Mouse (Mus musculus): ENCODE results near the gene 2310007B03Rik.

The 2310007B03Rik gene

GRCm38 (mm10) chr1:93159566-93160500 is 915 bp downstream of the 2310007B03Rik start:
- DNase-seq (ENCODE audit: low spot score): no peak

DNA sequence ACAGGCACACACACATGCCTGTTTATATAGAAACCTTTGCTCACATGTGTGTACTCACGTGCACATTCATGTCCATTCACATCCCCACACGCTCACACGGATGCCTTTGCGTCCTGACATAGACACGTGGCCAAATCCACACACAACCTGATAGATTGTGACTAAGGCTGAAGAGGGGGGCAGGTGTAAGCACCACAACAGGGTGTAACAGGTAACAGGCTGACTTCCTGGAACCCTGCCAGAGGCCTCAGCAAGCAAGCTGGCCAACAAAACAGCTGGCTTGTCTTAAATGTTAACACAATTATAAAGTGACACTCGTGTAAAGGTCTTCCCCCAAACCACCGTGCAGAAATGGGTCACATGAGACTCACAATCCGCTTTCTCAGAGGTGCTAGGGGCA is 1.8 kb downstream of the 2310007B03Rik start:
- no peak for DNase-seq (ENCODE audit: low spot score)

- no peak for DNase-seq (ENCODE audit: low spot score)
Measured at GRCm38 (mm10) chr1:93157566-93157965, 3.2 kb downstream of the 2310007B03Rik start.

DNA sequence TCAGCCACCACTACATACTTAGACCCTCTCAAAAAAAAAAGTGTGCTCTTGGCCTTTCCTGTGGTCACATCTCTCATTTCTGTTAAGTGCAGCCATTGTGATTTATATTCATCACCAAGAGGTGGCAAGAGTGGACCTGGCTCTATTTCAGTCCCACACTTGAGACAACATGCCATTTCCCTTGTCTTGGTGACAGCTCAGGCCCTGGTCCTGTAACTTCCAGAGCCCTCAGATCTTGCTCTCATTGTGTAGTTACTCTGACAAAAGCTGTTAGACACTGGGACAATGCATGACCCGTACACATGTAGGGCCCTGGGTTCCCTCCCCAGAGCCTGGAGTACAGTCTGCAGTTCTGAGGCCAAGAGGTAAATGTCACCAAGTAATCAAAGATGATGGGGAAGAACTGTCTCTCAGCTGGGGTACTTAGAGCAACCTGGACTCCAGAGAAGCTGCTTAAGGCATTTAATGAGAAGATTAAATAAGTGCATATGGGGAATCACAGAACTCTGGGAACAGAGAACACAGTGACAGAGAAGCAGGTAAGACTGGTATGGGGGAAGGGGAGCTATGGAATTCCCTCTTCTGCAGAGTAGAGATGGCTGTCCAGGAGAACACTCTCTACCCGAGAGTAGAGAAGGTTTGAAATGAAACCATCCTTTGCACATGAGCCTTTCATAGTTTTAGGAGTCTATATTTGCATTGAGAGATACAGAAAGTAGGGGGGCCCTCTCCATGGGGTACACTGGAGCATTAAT is 9.7 kb downstream of the 2310007B03Rik start:
- no peak for DNase-seq (ENCODE audit: low spot score)

- DNase-seq (ENCODE audit: low spot score): no peak
Measured at GRCm38 (mm10) chr1:93144176-93144575, 16.6 kb downstream of the 2310007B03Rik start.

- DNase-seq (ENCODE audit: low spot score): no peak
Measured at GRCm38 (mm10) chr1:93142871-93143270, 17.9 kb downstream of the 2310007B03Rik start.

- no peak for DNase-seq (ENCODE audit: low spot score)
Measured at GRCm38 (mm10) chr1:93139713-93140112, 21.0 kb downstream of the 2310007B03Rik start.

DNA sequence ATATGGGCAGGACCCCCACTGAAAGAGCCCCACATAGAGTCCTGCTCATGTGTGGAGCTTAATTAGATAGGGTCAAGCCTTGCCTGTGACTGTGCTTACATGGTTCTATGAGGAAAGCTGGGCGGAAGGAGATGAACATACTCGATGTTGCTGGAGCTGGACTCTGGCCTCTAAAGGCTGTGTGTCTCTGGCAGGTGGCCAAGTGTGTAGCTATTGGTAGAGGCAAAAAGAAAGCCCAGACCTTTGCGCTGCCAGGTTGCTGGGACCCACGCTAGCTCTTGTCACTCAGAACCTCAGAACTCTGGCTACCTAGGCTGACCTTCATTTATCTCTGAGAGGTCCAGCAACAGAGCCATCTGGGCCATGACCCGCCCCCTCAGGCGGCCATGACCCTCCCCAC is 22.2 kb downstream of the 2310007B03Rik start:
- DNase-seq (ENCODE audit: low spot score): no peak

DNA sequence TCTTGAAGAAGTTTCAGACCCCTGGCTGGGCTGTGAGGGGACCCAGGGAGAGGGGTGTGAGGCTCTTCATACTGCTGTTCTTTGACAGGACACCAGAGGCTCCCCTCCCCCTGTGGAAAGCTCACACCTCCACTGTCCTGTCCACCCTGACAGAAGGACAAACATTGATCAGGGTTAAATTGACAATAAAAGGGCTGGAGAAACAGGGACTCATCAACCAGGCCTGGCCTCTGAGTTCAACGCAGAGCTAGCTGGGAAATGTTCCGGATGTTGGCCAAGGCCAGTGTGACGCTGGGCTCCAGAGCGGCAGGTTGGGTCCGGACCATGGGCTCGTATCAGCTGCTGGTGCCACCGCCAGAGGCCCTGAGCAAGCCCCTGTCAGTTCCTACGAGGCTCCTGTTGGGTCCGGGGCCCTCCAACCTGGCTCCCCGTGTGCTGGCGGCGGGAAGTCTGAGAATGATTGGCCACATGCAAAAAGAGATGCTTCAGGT is 25.7 kb downstream of the 2310007B03Rik start, which contains the start of gene Agxt:
TSS of gene Agxt (plus strand) at position 205 of the 491 bp plus-strand sequence.
- no peak for DNase-seq (ENCODE audit: low spot score)

DNA sequence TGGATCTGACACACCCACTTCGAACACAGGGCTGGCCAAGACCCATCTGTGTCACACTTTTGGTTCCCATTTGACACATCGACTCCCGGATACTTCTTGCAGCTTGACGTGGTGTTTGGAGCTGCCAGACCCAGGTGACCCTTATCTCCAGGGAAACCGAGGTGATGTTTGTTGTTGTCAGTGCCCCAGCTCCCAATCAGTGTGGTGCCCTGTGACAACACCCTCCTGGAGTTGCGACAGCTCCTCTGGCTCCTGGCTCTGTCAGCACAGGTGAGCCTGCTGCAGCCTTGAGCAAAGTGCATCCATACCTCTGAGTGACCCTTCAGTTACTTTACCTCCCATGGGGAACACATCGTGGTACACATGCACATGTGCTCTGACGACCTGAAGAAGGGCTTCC is 28.1 kb downstream of the 2310007B03Rik start:
- no peak for DNase-seq (ENCODE audit: low spot score)

DNA sequence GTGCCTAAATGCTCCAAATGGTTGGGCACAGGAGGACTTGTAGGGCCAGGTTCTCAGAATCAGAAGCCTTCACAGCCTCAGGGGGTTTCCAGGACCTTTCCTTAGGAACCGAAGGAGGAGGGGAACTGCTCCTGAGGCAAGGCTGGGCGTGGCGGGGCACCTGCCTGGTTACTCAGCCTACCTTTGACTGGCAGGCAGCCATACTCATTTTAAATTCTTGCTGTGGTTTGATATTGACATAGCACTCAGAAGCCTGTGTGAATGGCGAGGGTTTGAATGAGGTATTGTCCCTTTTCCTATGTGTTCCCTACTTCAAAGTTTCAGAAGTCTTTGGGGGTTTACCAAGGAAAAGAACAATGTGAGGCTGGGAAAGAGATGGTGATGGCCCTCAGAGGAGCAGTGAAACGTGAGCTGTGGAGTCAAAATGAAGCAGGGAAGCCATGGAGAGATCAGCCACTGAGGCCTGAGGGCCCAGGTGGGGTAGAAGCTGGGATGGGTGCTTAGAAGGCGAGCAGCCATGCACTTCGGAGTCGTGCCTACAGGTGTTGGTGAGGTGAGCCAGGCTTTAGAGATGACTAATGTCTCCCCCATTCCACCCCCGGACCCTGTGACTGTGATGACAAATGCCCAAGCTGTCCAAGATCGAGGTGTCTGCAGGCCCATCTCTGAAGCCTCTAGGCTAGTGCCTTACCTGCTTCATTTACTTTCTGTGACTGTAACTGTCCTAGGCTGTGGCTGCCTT is 30.3 kb downstream of the 2310007B03Rik start:
- no peak for DNase-seq (ENCODE audit: low spot score)

DNA sequence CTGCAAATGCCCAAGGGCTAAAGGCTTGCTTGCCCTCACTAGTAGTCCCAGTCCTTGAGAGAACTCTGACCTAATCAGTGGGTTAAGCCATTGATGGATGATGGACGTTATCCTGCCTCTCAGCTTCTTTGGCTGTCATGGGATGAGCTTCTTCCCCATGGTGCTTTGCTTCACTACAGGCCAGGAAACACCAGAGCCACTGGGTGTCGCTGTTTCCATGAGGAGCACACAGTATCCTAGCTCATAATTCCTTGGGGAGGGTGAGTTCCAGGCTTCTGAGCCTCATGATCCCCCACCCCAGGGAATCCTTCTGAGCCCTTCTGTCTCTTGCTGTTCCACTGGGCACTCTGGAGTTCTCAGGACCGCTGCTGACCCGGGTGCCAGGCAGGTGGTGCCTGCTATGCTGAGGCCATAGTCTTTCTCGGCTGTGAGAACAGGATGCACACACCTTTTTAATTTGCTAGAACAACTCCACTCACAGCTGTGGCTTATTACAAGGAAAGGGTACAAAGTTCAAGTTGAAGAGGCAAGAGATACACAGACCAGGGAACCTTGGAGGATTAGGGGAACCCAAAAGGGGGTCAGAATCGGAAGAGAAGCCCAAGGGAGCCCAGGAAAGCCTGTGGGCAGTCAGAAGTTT is 31.9 kb downstream of the 2310007B03Rik start:
- peak; percentile 87 for DNase-seq (ENCODE audit: low spot score)

- DNase-seq (ENCODE audit: low spot score): no peak
Measured at GRCm38 (mm10) chr1:93128209-93128608, 32.5 kb downstream of the 2310007B03Rik start.

- no peak for DNase-seq (ENCODE audit: low spot score)
Measured at GRCm38 (mm10) chr1:93125256-93125655, 35.5 kb downstream of the 2310007B03Rik start.

DNA sequence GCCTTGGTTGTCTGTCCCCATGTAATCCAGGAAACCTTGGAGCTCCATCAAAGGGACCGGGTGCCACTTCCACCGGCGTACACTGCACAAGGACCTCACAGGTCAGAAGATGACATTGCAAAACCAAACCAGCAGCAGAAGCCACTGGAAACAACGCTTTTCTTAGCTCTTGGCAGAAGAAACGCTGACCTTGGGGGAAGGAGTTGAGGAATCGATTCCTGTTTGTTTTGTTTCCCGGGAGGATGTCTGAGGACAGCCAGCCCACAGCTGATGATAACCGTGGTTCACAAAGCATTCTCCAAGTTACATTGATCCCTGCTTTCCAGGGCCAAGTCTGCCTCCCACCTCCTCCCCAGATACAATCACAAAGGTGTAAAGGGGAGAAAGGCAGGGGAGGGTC is 36.7 kb downstream of the 2310007B03Rik start:
- no peak for DNase-seq (ENCODE audit: low spot score)

DNA sequence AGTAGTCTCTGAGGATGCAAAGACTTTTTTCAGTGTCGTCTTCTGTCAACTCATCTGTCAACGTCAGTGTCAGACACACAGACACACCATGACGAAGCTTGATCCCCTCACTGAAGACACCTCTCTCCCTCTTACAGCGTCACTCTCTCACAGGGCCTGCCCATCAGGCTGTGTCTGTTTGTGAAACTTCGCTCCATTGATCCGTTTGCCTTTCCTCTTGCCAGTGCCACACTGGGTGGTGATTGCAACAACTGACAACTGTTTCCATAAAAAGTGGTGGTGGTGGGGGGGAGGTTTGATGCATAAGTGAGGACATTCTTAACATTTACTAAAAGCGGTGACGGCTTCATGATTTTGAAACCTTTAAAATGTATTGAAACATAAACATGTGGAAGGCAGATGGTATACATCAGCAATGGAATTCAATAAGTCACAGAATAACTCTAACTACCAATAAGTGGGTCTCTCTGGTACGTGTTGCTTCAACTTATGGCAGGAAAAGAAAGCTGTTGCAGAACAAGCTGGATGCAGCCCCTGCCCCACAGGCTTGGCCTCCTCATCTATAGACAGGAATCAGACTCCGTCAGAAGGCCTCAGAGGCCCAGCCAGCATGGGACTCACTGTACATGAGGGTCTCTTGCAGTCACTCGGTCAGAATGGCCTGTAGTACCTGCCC is 37.4 kb downstream of the 2310007B03Rik start:
- DNase-seq (ENCODE audit: low spot score): no peak

GRCm38 (mm10) chr1:93118816-93119215 is 41.9 kb downstream of the 2310007B03Rik start:
- peak; percentile 46 for DNase-seq (ENCODE audit: low spot score)

DNA sequence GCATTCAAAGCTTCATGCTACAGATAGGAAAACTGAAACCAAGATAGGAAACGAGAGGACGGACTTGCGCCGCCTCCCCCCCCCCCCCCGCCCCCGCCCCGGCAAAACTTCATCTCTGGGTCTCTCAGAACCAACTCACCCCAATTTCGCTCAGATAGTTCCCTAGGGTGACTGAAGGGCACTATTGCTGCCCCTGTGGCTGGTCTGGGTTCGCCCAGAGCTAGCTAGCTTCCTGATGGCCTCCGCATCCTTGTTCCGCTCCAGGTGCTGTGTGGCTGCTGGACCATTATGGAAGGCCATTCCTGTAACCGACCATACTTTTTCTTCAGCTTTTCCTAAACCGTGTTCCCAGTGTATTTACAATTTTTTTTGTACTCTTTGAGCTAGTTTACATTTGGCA is 45.3 kb downstream of the 2310007B03Rik start:
- peak; percentile 34 for DNase-seq (ENCODE audit: low spot score)

DNA sequence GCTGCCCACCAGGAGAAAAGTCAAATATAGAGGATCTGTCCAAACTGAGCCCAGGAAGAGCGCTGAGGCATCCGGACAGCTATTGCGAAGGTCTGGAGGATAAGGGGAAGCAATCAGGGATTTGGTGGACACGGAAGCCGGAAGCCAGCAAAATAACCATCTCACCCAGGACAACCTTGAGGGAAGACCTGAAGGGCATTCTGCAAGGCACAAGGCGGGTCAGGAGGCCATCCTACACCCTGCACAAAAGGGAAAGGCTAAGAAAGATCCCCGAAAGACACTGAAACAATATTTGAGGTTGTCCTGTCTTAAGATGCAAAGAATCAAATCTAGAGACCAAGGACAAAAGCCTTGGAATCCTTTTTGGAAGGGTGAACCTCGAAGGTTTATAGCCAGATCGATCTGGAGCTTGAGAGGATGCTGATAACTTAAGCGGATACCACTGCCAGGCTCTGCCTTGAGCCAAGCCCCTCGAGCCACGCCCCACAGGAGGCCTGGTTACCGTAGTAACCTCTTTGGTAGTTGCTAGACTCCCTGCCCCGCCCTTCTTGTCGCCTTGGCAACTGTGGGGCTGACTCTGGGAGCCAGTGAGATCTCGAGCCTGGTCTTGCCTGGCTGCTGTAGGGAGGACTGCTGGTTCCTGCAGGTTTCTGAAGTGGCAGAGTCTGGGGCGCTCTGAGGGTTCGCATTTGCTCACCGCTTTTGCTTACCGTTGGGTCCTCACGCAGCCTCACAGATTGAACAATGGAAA is 45.9 kb downstream of the 2310007B03Rik start:
- peak; percentile 97 for DNase-seq (ENCODE audit: low spot score)

DNA sequence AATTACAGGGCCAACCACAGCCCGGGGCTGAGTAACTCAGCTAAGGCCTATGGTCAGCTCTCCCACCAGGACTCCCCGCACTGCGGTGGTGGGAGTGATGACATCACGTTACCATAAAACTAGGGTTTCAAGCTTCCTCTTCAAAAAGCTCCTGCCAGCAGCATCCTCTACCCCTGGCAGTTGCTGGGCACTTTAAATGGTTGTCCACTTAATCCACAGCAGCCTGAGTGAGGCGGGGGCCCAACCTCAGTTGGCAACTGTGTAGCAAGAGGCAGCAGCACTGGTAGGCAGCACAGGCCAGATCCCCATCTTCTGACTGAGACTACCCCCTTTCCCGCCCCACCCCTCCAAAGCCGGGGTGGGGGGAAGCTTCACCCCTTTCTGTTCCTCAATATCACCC is 58.0 kb downstream of the 2310007B03Rik start:
- DNase-seq (ENCODE audit: low spot score): no peak

Data from retina, embryonic 14.5 days (tissue).